In genomic region chr10:17831041-17831440, GRCm38 (mm10) we compare ENCODE assay signal across 22 mouse cellular contexts. TPM values are rescaled to one million over a fixed set of nuclear protein-coding genes. Genes with fewer than 3 reads are reported as not detected.
DNase-seq lines count a peak whose midpoint lies in the region; ATAC-seq and TF ChIP-seq lines count a peak whose summit lies in the region.
"Had no signal": no experiment of that assay in that cellular context is flagged by ENCODE, and none has a peak within 500 bp of the region (broad histone marks: within the 10 kb centered on the region; RNA-seq: fewer than 3 reads in every experiment).

No protein-coding gene starts in this region.

- H3K27me3 ChIP-seq in hindbrain, embryonic 10.5 days (ENCODE audit: insufficient read depth, poor library complexity, severe bottlenecking) = no peaks in the 10 kb centered on the region
- no peaks in the 10 kb centered on the region for H3K27me3 ChIP-seq in hindbrain, postnatal 0 days (ENCODE audit: insufficient read depth, low read length)
- H3K27me3 ChIP-seq in midbrain, embryonic 12.5 days = no peaks in the 10 kb centered on the region
- H3K27me3 ChIP-seq: embryonic facial prominence, embryonic 15.5 days; hindbrain, embryonic 13.5 days; Patski; stomach, embryonic 15.5 days had no signal

- WGBS in hindbrain, embryonic 10.5 days = 22% methylated on average over 3 of the region's 3 CpGs
- WGBS in hindbrain, postnatal 0 days = 23% methylated on average over 3 of the region's 3 CpGs
- WGBS in midbrain, embryonic 12.5 days = 5% methylated on average over 3 of the region's 3 CpGs

- peak overlapping the region; percentile 66 for H3K27ac ChIP-seq in hindbrain, embryonic 10.5 days
- no peak overlapping the region for H3K27ac ChIP-seq in hindbrain, postnatal 0 days
- peak overlapping the region; percentile 7; the same call in 1 of the 2 replicates for H3K27ac ChIP-seq in midbrain, embryonic 12.5 days (replicated peaks)
- H3K27ac ChIP-seq: embryonic facial prominence, embryonic 15.5 days; hindbrain, embryonic 13.5 days; left cerebral cortex, adult 2 months; stomach, embryonic 15.5 days had no signal

- no peaks in the 10 kb centered on the region for H3K9me3 ChIP-seq in hindbrain, embryonic 10.5 days
- H3K9me3 ChIP-seq in hindbrain, postnatal 0 days (ENCODE audit: low read length) = no peaks in the 10 kb centered on the region
- H3K9me3 ChIP-seq in midbrain, embryonic 12.5 days = no peaks in the 10 kb centered on the region
- H3K9me3 ChIP-seq: embryonic facial prominence, embryonic 15.5 days; hindbrain, embryonic 13.5 days; stomach, embryonic 15.5 days had no signal

- no peak overlapping the region for H3K4me2 ChIP-seq in hindbrain, postnatal 0 days (ENCODE audit: low read depth, low read length)
- no peak overlapping the region for H3K4me2 ChIP-seq in midbrain, embryonic 12.5 days (replicated peaks)
- H3K4me2 ChIP-seq: embryonic facial prominence, embryonic 15.5 days; hindbrain, embryonic 13.5 days; stomach, embryonic 15.5 days had no signal

- H3K36me3 ChIP-seq in hindbrain, embryonic 10.5 days = 0 out of 2 replicates have a peak, but pooled peaks cover 5% of the 10 kb centered on the region
- H3K36me3 ChIP-seq in hindbrain, postnatal 0 days (ENCODE audit: insufficient read depth, low read length) = no peaks in the 10 kb centered on the region
- H3K36me3 ChIP-seq in midbrain, embryonic 12.5 days = no peaks in the 10 kb centered on the region; the same call in 1 of the 2 replicates
- H3K36me3 ChIP-seq: embryonic facial prominence, embryonic 15.5 days; hindbrain, embryonic 13.5 days; stomach, embryonic 15.5 days had no signal

- ATAC-seq in hindbrain, postnatal 0 days = no peak
- ATAC-seq in midbrain, embryonic 12.5 days (ENCODE audit: low FRiP score, low read depth) = peak; percentile 65
- ATAC-seq: intestine, embryonic 16.5 days; lung, postnatal 0 days; Patski had no signal

- peak; percentile 38 for DNase-seq in hindbrain, embryonic 10.5 days (ENCODE audit: low spot score)
- no peak for DNase-seq in hindbrain, postnatal 0 days (ENCODE audit: low spot score)
- peak; percentile 30 for DNase-seq in ES-CJ7 (ENCODE audit: low read depth, low spot score)
- DNase-seq in R1 (ENCODE audit: low read depth, low spot score) = peak; percentile 68
- DNase-seq in urinary bladder, postnatal 25 days (ENCODE audit: low spot score) = no peak
- no peak for DNase-seq in cerebellum, postnatal 25 days
- DNase-seq: adrenal gland, postnatal 14 days; cerebellum, adult 11-12 months; gastrocnemius, postnatal 14 days; kidney, postnatal 36 days; layer of hippocampus, adult 9-11 months; left cerebral cortex, postnatal 4 days; liver; right cerebral cortex, postnatal 25 days had no signal

- no peak overlapping the region for H3K9ac ChIP-seq in hindbrain, postnatal 0 days (replicated peaks; ENCODE audit: low read length)
- H3K9ac ChIP-seq in midbrain, embryonic 12.5 days (replicated peaks) = no peak overlapping the region
- H3K9ac ChIP-seq: embryonic facial prominence, embryonic 15.5 days; hindbrain, embryonic 13.5 days; stomach, embryonic 15.5 days had no signal

- no peak for TF ChIP-seq CTCF in hindbrain, postnatal 0 days (IDR thresholded peaks at IDR 0.05; ENCODE audit: low read depth)

- H3K4me3 ChIP-seq in hindbrain, embryonic 10.5 days = no peak overlapping the region
- H3K4me3 ChIP-seq in hindbrain, postnatal 0 days (ENCODE audit: low read length) = no peak overlapping the region
- H3K4me3 ChIP-seq in midbrain, embryonic 12.5 days = no peak overlapping the region
- H3K4me3 ChIP-seq: embryonic facial prominence, embryonic 15.5 days; hindbrain, embryonic 13.5 days; left cerebral cortex, adult 2 months; stomach, embryonic 15.5 days had no signal

- peaks cover 55% of the 10 kb centered on the region for H3K4me1 ChIP-seq in hindbrain, embryonic 10.5 days (replicated peaks)
- 0 out of 2 replicates have a peak, but pooled peaks cover 3% of the 10 kb centered on the region for H3K4me1 ChIP-seq in hindbrain, postnatal 0 days (ENCODE audit: insufficient read depth, low read length)
- H3K4me1 ChIP-seq in midbrain, embryonic 12.5 days = peaks cover 22% of the 10 kb centered on the region
- H3K4me1 ChIP-seq: stomach, embryonic 15.5 days had no signal

RNA-seq across cellular contexts. Expression of gene Txlnb, which starts 35.0 kb away (rescaled TPM):
- 4.9 and 5.4 TPM in 2 replicates for polyA plus RNA-seq in hindbrain, embryonic 10.5 days (2016; fragmentation: Nextera tagmentation; extraction: Ambion mirVana)
- total RNA-seq in hindbrain, postnatal 0 days (2014; rRNA removed) = 0.90 and 0.99 TPM in 2 replicates
- polyA plus RNA-seq in hindbrain, postnatal 0 days (2015; fragmentation: Nextera tagmentation; extraction: Ambion mirVana) = 0.85 and 1.0 TPM in 2 replicates
- 6.5 and 6.8 TPM in 2 replicates for polyA plus RNA-seq in midbrain, embryonic 12.5 days (2016; fragmentation: Nextera tagmentation; extraction: Ambion mirVana)

Comparison
In these comparisons a context has a peak if more than half of its experiments do, and no peak if none do; other contexts are left out.
1. DNase-seq: peak in hindbrain, embryonic 10.5 days (single experiment), ES-CJ7 (single experiment) and R1 (single experiment); none in hindbrain, postnatal 0 days (single experiment), urinary bladder, postnatal 25 days (single experiment) and cerebellum, postnatal 25 days (0 of 2).